Mouse (Mus musculus) midbrain, embryonic 10.5 days (tissue): ENCODE data around the gene Cul1. TPM values are rescaled to one million over a fixed set of nuclear protein-coding genes. Genes with fewer than 3 reads are reported as not detected.

ENCODE experiments used
- DNase-seq: peaks from one replicate; pipeline ENCODE4 v3.0.0-alpha.2; 2017; ENCODE audit warnings: low spot score
- H3K27ac ChIP-seq: fragments of 300-500 bp; sonication (generic); replicated peaks from 2 replicates; pipeline ENCODE4 v1.5.1; 2016; ENCODE audit warnings: mild to moderate bottlenecking
- H3K27me3 ChIP-seq: fragments of 300-500 bp; sonication (generic); 2 replicates; pipeline ENCODE4 v1.6.1; 2016; ENCODE audit warnings: low read depth, mild to moderate bottlenecking; ENCODE audit not compliant: poor library complexity, severe bottlenecking
- H3K36me3 ChIP-seq: fragments of 300-500 bp; sonication (generic); 2 replicates; pipeline ENCODE4 v1.6.1; 2016; ENCODE audit warnings: mild to moderate bottlenecking, moderate library complexity
- H3K4me1 ChIP-seq: fragments of 300-500 bp; sonication (generic); 2 replicates; pipeline ENCODE4 v1.6.1; 2016
- H3K4me3 ChIP-seq: fragments of 300-500 bp; sonication (generic); 2 replicates; pipeline ENCODE4 v1.5.1; 2016; ENCODE audit warnings: mild to moderate bottlenecking, moderate library complexity
- H3K9me3 ChIP-seq: fragments of 300-500 bp; sonication (generic); replicated peaks from 2 replicates; pipeline ENCODE4 v1.6.1; 2016; ENCODE audit warnings: mild to moderate bottlenecking
- WGBS: fragments of 180-500 bp; shearing (Covaris S2); methylation state at CpG from one replicate; pipeline ENCODE4 v1.1.7; 2016; 5-methylcytosine and 5-hydroxymethylcytosine counted together
- polyA plus RNA-seq: library from polyadenylated mRNA; unstranded; fragments of >200 nt; fragmentation: Nextera tagmentation; extraction: Ambion mirVana; gene quantifications from 2 replicates; pipeline ENCODE4 v1.2.1, GENCODE M21; 2016

Cul1 gene
- polyA plus RNA-seq, 1 experiment from 2014 or later: 198 TPM

DNA sequence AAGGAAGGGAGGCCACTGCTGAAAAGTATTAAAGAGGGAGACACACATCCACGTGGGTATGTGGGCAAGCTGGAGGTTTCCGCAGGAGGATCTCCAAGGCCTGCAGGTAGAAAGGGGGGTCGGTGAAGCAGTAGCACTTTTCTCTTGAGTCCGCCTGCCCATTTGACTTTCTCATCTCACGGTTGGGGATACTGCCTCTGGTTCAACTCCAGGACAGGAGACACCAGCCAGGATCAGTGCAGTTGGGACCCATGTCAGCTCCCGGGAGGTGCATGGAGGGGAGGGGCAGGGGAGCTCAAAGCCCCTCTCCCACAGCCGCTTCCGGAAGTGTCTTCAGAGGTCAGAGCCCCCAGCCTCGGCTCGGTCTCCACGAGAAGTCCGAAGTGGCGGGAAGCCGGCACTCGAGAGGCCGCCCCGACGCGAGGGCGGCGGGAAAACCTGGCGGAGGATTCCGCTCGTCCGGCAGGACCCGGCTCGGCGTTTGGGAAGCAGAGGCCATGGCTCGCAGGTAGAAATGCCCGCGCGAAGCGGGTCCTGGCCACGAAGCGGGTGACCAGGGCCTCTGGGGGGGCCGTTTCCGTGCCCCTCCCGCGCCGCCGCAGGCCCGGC, 428 bp downstream of the Cul1 start:
- Histone ChIP-seq H3K9me3 (no peaks in the 10 kb centered on the region), H3K4me3 (peak overlapping the region; percentile 94), H3K36me3 (no peaks in the 10 kb centered on the region; the same call in 1 of the 2 replicates), H3K4me1 (peaks cover 23% of the 10 kb centered on the region), H3K27ac (peak overlapping the region; percentile 100), H3K27me3 (no peaks in the 10 kb centered on the region)
- DNase-seq: peak; percentile 86
- under 1% methylated on average over 42 of the region's 42 CpGs for WGBS

- no peaks in the 10 kb centered on the region; the same call in 1 of the 2 replicates for H3K36me3 ChIP-seq
- peak; percentile 81 for DNase-seq
- no peaks in the 10 kb centered on the region for H3K27me3 ChIP-seq
- H3K4me3 ChIP-seq: peak overlapping the region; percentile 94
- peaks cover 23% of the 10 kb centered on the region for H3K4me1 ChIP-seq
- WGBS: under 1% methylated on average over 52 of the region's 72 CpGs
- H3K9me3 ChIP-seq: no peaks in the 10 kb centered on the region
- H3K27ac ChIP-seq: peak overlapping the region; percentile 100
Measured at GRCm38 (mm10) chr6:47454131-47454574, 955 bp downstream of the Cul1 start.

GRCm38 (mm10) chr6:47454575-47455571, 1.7 kb downstream of the Cul1 start:
- Histone ChIP-seq H3K4me3 (peak overlapping the region; percentile 94), H3K9me3 (no peaks in the 10 kb centered on the region), H3K36me3 (no peaks in the 10 kb centered on the region; the same call in 1 of the 2 replicates), H3K27me3 (no peaks in the 10 kb centered on the region), H3K27ac (peak overlapping the region; percentile 100), H3K4me1 (peaks cover 23% of the 10 kb centered on the region)
- DNase-seq: peak; percentile 80
- WGBS: under 1% methylated on average over 78 of the region's 79 CpGs

- peak overlapping the region; percentile 94 for H3K4me3 ChIP-seq
- H3K36me3 ChIP-seq: peaks cover 2% of the 10 kb centered on the region
- H3K27ac ChIP-seq: peak overlapping the region; percentile 100; the same call in 1 of the 2 replicates
- DNase-seq: no peak
- H3K9me3 ChIP-seq: no peaks in the 10 kb centered on the region
- 89% methylated on average over 1 of the region's 1 CpGs for WGBS
- no peaks in the 10 kb centered on the region for H3K27me3 ChIP-seq
- H3K4me1 ChIP-seq: peaks cover 23% of the 10 kb centered on the region
Measured at GRCm38 (mm10) chr6:47455843-47456242, 2.6 kb downstream of the Cul1 start.

DNA sequence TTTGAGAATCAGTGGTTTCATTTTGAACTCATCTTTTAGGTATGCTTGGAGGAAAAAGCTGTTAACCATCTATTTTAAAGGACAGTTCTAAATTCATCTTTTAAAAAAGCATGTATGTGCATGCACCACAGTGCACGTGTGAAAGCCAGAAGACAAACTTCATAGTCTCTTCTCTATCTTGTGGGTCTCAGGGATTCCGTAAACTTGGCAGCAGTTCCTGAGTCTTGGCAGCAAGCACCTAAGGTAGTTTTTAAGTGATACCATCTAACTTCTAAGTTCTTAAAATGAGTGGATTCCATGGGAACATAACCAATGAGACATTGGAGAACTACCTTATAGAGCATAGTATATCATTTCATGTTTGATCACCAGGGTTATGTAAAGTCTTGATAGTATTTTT, 3.7 kb downstream of the Cul1 start:
- peaks cover 6% of the 10 kb centered on the region for H3K36me3 ChIP-seq
- H3K27me3 ChIP-seq: no peaks in the 10 kb centered on the region
- 90% methylated on average over 2 of the region's 2 CpGs for WGBS
- H3K9me3 ChIP-seq: no peaks in the 10 kb centered on the region
- H3K27ac ChIP-seq: no peak overlapping the region
- no peak overlapping the region for H3K4me3 ChIP-seq
- DNase-seq: no peak
- H3K4me1 ChIP-seq: peaks cover 23% of the 10 kb centered on the region

DNA sequence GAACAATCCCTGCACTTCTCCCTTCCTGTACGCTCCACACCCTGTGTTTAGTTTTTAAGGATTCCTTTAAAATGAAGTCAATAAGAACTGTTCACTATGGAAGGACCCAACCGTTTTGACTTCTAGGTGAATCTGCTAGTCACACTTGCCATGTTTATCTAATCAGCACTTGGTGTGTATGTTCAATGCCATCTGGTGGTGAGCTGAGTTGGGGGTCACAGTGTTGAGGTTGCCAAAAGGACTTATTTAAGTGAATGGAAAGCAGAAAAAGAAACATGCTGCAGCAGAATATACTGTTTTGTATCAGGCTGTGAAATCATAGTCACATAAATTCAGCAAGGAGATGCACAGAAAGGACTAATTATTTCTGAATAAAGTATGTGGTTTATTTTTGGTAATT, 12.2 kb downstream of the Cul1 start:
- 92% methylated on average over 2 of the region's 2 CpGs for WGBS
- no peak for DNase-seq
- no peaks in the 10 kb centered on the region for H3K27me3 ChIP-seq
- no peak overlapping the region for H3K27ac ChIP-seq
- H3K36me3 ChIP-seq: peaks cover 47% of the 10 kb centered on the region
- H3K4me1 ChIP-seq: no peaks in the 10 kb centered on the region
- no peak overlapping the region for H3K4me3 ChIP-seq
- peaks cover 14% of the 10 kb centered on the region for H3K9me3 ChIP-seq

GRCm38 (mm10) chr6:47466488-47466887, 13.3 kb downstream of the Cul1 start:
- Histone ChIP-seq H3K4me1 (no peaks in the 10 kb centered on the region), H3K36me3 (peaks cover 47% of the 10 kb centered on the region), H3K27ac (no peak overlapping the region), H3K9me3 (peaks cover 17% of the 10 kb centered on the region), H3K27me3 (no peaks in the 10 kb centered on the region), H3K4me3 (no peak overlapping the region)
- no peak for DNase-seq
- WGBS: 93% methylated on average over 2 of the region's 2 CpGs

- H3K4me1 ChIP-seq: no peaks in the 10 kb centered on the region
- H3K9me3 ChIP-seq: peaks cover 17% of the 10 kb centered on the region
- no peak overlapping the region for H3K4me3 ChIP-seq
- no peak overlapping the region for H3K27ac ChIP-seq
- peaks cover 49% of the 10 kb centered on the region for H3K36me3 ChIP-seq
- no peak for DNase-seq
- no peaks in the 10 kb centered on the region for H3K27me3 ChIP-seq
Measured at GRCm38 (mm10) chr6:47467058-47467457, 13.9 kb downstream of the Cul1 start.

DNA sequence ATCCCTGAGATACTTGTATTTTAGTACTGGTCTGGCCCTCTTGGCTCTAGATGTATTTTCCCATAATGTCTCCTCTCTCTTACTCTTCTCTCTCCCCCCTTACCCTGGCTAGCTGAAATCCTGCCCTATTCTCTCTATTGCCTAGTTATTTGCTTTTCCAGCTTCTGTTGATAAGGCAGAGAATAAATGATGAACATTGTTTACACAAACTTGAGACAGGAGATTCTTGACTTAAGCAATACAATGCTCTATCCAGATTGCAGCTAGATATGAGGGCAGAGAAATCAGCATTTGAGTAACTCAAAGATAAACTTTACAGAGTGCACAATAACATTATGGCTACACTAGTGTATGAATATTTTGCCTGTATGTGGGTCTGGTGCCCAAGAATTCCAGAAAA, 16.6 kb downstream of the Cul1 start:
- H3K4me1 ChIP-seq: no peaks in the 10 kb centered on the region
- no peak overlapping the region for H3K27ac ChIP-seq
- H3K27me3 ChIP-seq: no peaks in the 10 kb centered on the region
- peaks cover 76% of the 10 kb centered on the region for H3K36me3 ChIP-seq
- DNase-seq: no peak
- H3K4me3 ChIP-seq: no peak overlapping the region
- peaks cover 20% of the 10 kb centered on the region for H3K9me3 ChIP-seq

GRCm38 (mm10) chr6:47472444-47472843, 19.2 kb downstream of the Cul1 start:
- peaks cover 25% of the 10 kb centered on the region for H3K9me3 ChIP-seq
- no peak for DNase-seq
- H3K36me3 ChIP-seq: peaks cover 64% of the 10 kb centered on the region

GRCm38 (mm10) chr6:47482027-47482426, 28.8 kb downstream of the Cul1 start:
- DNase-seq: no peak
- peaks cover 9% of the 10 kb centered on the region; the same call in 1 of the 2 replicates for H3K9me3 ChIP-seq
- WGBS: 93% methylated on average over 1 of the region's 1 CpGs

More at GRCm38 (mm10) chr6:47472444-47472843, 19.2 kb downstream of the Cul1 start:
- H3K4me3 ChIP-seq: no peak overlapping the region
- no peaks in the 10 kb centered on the region for H3K4me1 ChIP-seq
- H3K27me3 ChIP-seq: no peaks in the 10 kb centered on the region
- no peak overlapping the region for H3K27ac ChIP-seq

DNA sequence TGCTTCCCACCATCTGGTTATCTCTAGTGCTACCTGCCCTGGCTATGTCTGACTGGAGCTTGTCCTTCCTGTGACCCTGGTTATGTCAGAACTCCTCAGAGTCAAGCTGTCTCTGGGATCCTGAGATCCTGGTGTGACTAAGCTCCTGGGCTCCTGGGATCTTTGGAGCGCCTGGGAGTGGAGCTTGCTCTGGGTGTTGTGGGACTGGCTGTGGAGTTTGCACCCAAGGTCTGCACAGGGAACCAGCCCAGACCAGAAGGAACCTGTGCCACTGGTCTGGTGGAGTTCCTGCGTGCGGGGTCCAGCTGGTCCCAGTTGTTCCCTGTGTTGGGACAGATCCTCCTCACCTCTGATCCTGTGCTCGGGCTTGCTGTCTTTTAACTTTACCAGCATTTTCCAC, 41.4 kb downstream of the Cul1 start:
- DNase-seq: no peak
- Histone ChIP-seq H3K36me3 (peaks cover 38% of the 10 kb centered on the region), H3K27ac (no peak overlapping the region), H3K4me1 (no peaks in the 10 kb centered on the region), H3K4me3 (no peak overlapping the region), H3K9me3 (no peaks in the 10 kb centered on the region), H3K27me3 (no peaks in the 10 kb centered on the region)
- WGBS: 88% methylated on average over 4 of the region's 4 CpGs

More at GRCm38 (mm10) chr6:47482027-47482426, 28.8 kb downstream of the Cul1 start:
- H3K36me3 ChIP-seq: peaks cover 34% of the 10 kb centered on the region
- no peak overlapping the region for H3K4me3 ChIP-seq
- H3K4me1 ChIP-seq: no peaks in the 10 kb centered on the region
- no peak overlapping the region for H3K27ac ChIP-seq
- H3K27me3 ChIP-seq: no peaks in the 10 kb centered on the region

DNA sequence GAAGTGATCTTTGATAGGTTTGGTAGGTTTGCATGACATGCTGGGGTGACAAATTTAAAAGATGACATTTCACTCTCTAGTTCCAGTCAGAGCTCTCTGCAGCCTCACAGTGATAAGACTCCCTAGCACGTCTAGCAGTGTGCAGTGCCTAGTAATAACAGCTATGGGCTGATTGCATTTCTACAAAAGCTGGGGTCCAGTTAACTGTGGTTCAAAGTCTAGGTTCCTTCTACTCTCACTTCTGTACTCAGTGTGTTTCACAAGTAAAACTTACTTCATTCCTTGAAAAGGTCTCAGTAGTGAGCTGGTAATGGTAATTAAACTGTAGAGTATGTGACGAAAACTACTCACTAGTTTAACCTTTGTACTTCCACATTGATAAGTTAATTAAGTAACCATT, 66.8 kb downstream of the Cul1 start:
- no peaks in the 10 kb centered on the region for H3K27me3 ChIP-seq
- 87% methylated on average over 2 of the region's 2 CpGs for WGBS
- H3K27ac ChIP-seq: no peak overlapping the region
- DNase-seq: no peak
- H3K9me3 ChIP-seq: no peaks in the 10 kb centered on the region
- no peak overlapping the region for H3K4me3 ChIP-seq
- H3K4me1 ChIP-seq: no peaks in the 10 kb centered on the region
- H3K36me3 ChIP-seq: peaks cover 100% of the 10 kb centered on the region
